Mouse (Mus musculus) thymus, postnatal 4 days (tissue): ENCODE results near the gene Faim.

Experiments
- DNase-seq: peaks from one replicate; pipeline ENCODE4 v3.0.0; 2021

The Faim gene

DNA sequence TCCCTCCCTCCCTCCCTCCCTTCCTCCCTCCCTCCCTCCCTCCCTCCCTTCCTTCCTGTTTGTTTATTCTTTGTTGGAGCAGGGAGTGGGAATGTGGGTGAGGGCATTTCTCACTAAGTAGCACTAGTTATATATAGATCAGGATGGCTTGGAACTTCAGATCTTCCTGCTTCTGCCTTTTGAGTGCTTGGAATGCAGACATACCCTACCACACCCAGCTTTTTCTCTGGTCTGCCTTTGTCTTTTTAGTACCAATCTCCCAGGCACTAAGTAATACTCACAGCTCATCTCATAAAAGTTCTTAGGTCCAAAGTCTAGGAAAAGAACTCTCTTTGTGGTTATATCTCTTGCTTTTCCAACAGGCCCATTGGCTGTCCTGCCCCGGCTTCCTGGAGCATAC, 10.1 kb upstream of the Faim start:
- DNase-seq, result no peak

DNA sequence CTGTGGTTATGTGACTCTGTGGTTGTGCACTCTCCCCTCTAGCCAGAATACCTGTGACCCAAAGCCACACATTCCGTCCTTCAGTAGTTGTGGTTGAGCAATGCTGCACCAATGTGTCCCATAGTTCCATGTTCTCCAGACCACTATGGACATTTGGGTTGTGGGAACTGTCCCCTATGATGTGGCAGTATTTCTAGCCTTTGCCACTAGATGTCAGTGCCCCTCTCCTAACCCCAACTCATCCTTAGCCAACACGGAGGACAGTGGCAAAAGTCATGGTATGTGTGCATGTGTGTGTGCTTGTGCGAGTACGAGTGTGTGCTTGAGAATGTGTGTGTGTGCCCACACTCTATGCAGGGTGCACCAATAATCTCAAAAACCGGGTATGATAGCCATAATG, 9.7 kb upstream of the Faim start:
- no peak for DNase-seq

DNA sequence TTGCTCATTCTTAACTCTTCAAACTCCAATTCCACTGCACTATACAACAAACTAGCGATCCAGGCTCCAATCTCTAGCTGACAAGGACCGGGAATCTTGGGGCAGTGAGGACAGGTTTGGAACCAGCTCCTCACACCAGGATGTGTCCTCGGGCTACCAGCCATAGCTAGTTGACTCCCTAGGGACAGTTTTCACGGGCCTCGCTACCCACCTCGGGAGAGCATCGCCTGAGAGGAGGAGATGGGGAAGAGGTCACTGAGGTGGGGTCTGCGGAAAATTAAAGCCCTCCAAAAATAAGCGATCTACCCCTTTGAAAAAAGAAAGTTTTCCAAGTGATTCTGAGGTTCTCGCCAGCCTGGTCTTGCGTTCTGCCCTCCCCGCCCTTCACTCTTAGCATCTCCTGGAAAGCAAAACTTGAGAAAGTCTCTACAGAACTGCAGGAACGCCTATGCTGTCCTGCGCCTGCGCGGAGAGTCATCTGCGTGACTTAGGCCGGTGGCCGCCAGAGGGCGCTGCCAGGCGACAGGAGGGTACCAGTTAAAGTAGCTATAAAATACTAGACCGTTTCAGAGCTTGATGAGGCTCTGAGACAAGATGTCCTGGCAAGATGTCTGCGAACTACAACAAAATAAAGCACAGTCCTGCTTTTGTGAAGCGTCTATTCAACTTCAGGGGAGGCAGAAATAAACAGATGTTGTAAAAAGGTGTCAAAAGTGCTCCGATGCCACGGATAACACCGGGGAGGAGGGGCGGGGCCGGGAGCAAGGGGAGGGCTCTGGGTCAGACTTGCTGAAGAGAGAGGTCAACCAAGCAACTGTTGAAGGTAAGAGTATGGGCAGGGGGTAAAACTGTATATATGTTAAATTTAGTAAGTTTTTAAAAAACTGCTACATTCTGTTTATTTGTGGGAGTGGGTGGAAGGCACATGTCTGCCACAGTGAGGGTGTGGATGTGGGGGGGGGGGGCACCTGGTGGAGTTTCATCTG, 6.4 kb upstream of the Faim start:
- peak; percentile 97 for DNase-seq

DNA sequence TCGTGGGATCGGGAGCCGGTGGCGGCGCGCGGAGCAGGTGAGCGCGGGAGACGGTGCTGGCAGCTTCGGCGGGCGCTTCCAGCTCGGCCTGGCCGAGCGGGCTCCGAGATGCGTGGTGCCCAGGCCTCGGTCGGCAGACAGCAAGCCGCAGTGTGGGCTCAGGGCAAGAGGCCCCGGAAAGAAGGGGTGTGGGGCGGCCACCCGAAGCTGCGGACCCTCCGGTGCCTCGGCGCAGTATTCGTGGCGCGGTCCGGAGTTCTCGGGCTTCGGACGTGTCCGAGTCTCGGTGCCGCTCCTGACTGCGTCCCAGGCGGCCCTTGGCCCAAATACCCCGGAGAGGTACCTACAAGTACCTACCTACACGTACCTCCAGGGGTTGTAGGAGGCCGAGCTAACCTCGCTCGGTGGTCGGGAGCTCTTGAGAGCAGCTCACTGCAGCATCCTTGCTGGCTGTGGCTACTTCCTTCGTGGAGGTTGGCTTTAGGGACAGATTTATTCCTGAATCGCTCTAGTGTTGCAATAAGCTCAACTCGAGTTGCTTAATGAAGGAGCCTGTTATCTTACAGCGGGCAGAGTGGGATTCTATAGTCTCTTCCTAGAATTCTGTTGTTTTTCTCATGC, 413 bp downstream of the Faim start:
- no peak for DNase-seq

DNA sequence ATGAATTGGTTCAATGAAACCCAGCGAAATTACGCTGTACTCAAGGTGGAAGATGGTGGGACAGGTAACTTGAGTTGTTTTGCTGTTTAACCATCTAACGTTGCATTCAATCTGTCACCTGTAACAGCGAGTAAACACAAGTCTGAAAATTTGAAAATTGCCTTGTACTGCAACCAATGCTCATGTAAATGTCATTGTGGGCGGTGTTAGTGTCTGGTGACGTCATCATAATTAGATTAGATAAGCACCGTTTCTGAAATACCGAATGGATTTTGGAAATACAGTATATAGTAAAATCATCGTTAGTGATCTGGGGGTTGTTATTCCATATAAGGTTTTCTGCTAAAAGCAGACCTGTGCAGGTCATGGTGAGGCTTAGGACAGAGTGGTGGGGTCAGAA, 958 bp downstream of the Faim start:
- DNase-seq, result no peak

DNA sequence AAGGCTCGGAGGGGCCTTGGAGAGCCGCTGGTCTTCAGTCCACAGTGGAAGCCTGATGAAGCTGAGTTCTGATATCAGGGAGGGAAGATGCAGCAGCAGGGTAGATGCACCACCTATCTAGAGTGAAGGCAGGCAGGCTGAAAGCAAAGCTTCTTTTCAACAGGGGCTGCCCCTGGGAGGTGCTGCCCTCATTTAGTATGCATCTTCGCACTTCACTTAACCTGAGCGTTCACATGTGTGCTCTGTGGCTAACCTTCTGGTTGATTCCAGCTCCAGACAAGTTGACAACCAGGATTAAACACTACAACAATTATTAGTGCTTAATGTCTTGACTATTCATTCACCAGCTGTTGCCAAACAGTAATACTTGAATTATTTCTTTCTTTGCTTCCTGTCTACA, 7.9 kb downstream of the Faim start:
- DNase-seq, result no peak

DNA sequence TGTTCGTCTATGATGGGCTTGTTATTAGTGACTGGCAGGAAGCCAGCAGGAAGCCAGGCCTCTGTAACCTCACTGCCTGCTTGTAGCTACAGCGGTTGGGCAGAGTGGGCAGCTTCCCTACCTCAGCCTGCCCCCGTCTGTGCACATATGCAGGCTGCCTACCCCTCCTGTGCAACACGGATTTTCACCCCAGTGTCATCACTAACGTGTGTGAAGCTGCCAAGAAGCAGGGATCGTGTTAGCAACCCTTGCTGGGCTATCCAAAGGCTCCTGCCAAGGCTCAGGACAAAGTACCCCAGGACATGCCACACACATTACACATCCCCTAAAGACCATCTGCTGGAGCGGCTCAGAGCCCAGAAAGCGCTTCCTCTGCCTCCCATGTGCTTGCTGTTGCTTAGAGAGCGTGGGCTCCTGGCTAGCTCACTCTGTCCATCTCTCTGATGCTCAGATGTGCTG, 13.7 kb downstream of the Faim start:
- no peak for DNase-seq

DNA sequence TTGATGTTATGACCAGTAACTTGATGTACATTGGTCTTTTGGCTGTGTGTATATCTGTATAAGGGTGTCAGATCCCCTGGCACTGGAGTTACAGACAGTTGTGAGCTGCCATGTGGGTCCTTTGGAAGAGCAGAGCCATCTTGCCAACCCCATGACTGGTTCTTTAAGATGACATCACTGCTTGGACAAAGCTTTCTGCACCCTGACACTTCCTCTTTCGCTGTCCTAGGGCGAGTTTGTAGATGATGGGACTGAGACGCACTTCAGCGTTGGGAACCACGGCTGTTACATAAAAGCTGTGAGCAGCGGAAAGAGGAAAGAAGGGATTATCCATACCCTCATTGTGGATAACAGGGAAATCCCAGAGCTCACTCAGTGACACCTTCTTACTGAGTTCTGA, 15.2 kb downstream of the Faim start:
- DNase-seq, result no peak

DNA sequence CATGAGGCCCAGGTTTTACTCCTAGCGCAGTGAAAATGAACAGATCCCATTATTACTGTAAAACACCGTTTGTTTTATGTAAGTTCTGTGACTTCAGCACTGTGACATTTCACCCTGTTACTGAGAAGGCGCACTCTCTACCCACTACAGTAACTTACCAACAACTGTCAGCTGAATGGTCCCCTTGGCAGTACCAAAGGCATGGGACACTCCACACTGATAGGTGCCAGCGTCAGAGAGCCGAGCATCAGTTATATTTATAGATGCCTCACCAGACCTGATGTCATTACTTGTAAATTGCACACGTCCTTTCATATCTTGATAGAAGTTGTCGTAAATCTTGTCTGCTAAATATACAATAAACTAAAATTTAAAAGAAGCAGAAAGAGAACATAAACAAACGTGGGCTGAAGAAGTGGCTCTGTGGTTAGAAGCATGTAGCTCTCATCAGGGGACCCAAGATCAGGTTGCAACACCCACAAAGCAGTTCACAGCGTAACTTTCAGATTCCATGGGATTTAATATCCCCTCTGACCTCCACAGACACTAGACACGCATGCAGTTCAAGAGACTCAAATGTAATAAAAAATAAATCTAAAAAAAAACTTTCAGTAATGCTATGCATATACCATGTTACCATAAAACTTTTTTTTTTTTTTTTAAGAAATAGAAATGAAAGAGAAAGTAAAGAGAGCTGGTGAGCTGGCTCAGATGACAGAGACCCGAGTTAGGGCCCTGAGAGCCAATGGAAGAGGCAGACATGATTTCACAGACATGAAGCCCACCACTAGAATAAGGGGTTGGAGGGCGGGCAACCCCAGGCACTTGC, 23.1 kb downstream of the Faim start:
- DNase-seq, result no peak

DNA sequence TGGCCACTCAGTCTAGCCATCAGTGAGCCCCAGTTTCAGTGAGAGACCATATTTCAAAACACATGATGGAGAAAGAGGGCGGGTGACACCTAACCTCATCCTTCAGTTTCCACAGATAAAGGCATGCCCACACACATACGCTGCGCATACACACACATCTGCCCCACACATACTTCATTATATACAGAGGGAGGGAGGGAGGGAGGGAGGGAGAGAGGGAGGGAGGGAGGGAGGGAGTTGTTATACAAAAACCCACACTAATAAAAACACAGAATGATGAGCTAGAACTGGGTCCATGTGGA, 23.7 kb downstream of the Faim start:
- DNase-seq, result no peak

DNA sequence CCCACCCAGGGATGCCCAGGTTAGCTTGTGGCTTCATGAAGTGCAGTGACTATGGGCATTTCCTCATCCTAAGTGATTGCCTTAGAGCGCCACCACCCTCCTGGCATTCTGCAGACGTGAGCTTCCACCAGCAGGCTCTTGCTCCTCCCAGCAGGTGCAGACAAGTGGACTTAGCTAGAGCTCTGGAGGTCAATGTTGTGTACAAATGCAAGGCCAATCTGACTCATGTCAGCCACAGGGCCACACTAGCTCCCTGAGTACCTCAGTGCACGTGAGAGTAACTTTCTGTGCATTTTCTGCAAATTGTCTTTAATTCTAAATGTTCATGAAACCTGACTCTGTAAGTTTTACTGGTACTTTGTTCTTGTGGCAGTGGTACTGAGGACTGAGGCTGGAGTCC, 30.1 kb downstream of the Faim start:
- DNase-seq, result no peak

DNA sequence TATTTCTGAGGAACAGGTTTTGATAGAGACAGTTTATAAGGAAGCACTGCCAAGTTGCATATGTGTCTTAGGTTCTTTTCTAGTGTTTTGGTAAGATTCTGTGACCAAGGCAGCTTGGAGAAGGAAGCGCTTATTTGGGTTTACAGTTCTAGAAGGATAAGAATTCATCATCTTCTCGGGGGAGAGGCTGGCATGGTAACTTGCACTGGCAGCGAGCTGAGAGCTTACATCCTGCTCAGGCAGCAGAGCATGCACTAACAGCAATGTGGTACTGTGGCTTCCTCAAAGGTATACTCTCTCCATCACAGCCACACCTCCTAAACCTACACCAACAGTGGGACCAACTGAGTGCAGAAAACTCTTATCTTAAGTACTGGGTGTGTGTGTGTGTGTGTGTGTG, 30.6 kb downstream of the Faim start:
- no peak for DNase-seq

DNA sequence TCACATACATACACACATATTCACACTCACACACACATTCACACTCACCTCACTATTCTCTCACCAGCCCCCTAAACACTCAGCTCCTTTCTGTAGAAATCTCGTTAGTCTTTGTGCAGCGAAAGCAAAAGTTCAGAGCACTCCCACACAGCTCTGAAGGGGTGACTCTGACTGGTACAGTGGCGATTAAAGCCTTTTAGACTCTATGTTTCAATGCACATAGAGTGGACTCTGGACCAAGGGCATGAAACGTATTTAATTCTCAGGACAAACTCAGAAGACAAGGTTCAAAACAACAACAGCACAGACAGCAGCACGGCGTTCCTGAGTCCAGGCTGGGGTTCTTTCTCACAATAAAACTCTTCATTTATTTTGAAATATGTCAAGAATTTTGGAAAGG, 31.5 kb downstream of the Faim start:
- DNase-seq, result no peak

DNA sequence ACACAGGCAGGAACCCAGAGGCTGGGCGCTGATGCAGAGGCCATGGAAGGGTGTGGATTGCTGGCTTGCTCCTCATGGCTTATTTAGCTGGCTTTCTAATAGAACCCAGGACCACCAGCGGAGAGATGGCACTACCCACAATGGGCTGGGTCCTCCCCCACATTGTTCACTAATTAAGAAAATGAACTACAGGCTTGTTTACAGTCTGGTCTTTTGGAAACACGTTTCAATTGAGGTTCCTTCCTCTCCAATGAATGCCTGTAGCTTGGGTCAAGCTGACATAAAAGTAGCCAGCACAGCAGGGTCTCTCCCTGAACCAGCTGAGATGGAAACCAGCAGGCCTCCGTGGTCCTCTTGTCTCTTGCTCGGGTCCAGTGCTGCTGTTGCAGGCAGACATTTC, 35.0 kb downstream of the Faim start:
- no peak for DNase-seq

DNA sequence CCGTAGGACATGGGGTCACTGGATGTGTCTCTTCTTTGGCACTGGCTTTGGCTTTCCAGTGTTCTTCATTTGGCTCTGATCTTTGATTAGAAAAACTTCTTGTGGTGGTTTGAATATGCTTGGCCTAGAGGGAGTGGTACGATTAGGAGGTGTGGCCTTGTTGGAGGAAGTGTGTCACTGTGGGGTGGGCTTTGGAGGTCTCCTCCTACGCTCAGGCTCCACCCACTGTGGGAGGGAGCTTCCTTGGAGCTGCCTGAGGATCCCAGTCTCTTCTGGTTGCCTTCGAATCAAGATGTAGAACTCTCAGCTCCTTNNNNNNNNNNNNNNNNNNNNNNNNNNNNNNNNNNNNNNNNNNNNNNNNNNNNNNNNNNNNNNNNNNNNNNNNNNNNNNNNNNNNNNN, 35.6 kb downstream of the Faim start:
- no peak for DNase-seq

DNA sequence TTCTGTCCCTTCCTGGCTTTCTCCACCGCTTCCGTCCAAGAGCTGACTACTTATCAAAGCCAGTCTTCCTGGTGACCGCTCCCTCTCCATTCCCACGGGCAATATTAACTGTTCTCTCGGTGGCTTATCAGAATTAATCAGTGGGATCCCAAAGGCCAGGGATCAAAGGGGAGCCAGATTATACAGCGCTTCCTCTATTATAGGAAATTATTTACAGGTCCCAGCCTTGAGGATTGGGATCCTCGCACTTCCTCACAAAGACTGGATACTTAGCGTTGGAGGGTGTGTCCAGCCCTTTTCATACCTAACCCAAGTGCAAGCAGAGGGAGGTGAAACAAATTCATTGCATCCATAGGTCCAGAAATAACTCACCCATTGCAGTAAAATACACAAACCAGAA, 45.9 kb downstream of the Faim start:
- DNase-seq, result no peak

DNA sequence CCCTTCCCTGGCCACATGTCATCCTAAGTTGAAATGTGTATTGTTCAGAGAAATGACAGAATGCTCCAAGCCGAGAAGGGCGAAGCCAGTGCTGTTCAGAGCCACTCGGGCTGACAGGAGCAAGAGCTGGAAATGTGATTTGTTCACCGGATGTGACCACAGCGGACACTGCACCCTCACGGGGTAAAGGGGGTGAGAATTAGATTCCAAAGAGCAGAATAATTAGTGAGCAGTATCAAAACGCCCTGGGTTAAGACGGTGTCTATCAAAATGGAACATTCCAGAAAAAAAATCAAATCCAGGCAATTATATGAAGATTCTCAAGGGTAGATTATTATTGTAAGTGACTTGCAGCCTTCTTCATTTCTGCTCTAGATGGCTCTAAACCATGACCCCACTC, 47.9 kb downstream of the Faim start:
- no peak for DNase-seq

DNA sequence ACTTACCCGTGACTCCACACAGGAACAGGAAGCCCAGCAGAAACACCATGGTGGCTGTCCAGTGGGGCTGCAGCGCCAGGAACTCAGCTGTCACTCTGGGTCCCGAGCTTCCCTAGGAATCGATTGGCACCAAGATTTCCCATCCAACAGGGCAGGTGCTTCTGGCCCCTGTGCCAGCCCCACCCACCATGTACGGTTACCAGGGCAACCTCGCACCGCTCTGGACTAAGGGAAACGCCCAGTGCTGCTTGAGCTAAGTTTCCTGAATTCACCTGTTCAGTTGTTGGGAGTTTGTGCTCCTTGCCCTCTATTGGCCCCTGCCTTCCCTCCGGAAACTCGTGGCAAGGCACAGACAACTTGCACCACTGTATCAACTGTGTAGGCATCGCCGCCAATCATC, 49.4 kb downstream of the Faim start, which contains the start of gene Gm1123:
Gene Gm1123 (minus strand): TSS at position 141 of the 400 bp plus-strand sequence.
- no peak for DNase-seq

DNA sequence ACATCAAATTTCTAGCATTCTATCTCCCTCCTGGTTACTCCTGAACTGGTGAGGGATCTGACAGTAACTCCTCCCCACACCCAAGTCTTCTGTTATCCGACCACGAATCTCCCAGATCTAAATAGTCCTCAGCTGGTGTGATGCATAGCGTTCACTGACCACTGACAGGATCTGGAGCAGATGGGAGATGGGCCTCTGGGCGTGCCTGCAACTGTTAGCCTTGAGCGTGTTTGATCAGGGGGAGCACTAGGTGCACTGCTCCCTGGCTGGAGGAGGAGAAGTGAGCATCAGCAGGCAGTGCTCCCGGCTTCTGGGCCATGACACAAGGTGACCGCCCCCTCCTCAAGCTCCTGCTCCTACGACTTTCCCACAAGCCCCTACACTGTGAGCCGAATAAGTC, 55.8 kb downstream of the Faim start:
- DNase-seq, result no peak

DNA sequence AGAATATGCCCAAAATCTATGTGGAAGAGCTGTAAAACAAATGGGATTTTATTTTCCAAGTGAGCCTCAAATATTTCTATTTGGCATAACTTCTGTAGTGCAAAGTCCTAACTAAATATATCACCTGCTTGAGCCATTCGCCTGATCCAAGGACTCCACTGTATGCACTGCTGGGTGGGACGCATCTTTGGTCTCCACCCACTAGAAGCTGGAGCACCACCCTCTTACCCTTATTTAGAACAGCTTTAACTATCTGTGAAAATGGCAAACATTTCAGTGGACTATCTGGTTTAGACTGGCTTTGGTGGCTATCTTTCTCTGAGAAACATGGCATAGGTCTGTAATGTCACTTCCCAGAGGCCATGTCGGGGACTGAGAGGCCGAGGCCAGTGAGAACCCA, 56.5 kb downstream of the Faim start:
- no peak for DNase-seq

DNA sequence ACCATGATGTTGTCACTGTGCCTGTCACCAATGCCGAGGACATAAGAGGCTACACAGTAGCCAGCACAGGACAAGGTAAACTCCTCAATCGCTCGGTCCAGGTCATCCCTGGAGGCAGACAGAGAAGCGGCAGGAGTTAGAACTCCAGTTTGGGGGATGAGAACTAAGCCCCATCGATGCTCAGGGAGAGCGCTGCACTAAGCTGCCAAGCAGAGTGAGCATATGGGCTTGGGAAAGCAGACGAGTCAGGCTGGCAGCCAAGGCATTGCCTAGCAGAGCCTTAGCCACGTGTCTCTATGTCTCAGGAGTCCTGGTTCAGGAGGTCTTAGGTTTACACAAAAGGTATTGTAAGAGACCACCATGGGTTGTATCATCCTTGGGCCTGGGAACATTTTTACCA, 58.6 kb downstream of the Faim start:
- no peak for DNase-seq

DNA sequence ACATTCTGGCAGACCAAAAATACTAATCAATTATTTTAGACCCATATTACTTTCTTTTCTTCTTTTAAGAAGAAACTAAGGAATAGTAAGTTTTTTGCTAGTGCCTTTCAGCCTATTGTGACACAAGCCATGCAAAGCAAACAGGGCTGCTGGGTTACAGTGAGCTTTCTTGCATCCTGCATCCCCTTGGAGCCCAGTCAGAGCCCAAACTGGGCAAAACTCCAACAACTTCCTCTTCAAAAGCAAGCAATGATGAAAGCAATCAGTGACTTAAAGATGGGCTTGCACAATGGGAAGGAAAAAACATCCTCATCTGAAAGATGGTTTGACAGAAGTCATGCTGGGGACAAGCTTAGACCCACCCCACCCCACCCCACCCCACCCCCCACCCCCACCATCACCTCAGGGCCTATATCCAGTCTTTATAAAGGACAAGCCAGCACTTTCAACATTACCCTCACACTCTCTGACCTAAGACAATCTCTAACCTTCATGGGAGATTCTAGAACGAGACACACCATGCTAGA, 62.6 kb downstream of the Faim start:
- DNase-seq, result no peak

DNA sequence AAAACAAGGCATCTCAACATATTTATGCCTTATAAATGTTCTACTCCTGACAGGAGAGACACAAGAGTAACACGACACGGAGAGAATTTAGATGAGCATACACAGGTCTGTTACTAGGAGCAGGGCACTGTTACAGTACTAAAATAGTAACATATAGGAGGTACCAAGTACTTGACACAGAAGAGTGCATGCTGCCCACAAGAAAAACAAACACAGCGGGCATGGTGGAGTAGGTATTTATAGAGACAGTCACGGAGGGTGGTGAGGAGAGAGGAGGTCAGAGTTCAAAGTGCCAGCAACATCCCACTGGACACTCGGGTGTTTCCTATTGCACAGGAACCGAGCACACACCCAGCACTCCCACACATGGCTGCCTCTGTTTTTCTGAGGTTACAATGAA, 63.6 kb downstream of the Faim start:
- no peak for DNase-seq
